Mouse (Mus musculus): ENCODE measurements at regions not wholly inside any gene's neighbourhood (a gene's known extent, or its start where the extent isn't known, plus 50 kb on each side); places are given as distances from the start of the nearest gene placed in this dataset.

GRCm38 (mm10) chr1:184394559-184395194 lies 337.7 kb downstream of the Hlx start:
- Histone ChIP-seq H3K4me1 (ENCODE audit: control insufficient read depth, insufficient read depth, low read length) (no peaks in the 10 kb centered on the region), H3K27ac (ENCODE audit: insufficient read depth, low read depth, low read length) (no peak overlapping the region), H3K4me3 (ENCODE audit: insufficient read depth, low read length) (no peak overlapping the region)
- TF ChIP-seq CTCF (IDR thresholded peaks at IDR 0.05; ENCODE audit: low read depth, low read length): no peak
- no peak for TF ChIP-seq POLR2A (IDR thresholded peaks at IDR 0.05; ENCODE audit: borderline replicate concordance, low read depth, low read length)

- H3K27ac ChIP-seq (ENCODE audit: insufficient read depth, low read depth, low read length): no peak overlapping the region
- no peaks in the 10 kb centered on the region for H3K4me1 ChIP-seq (ENCODE audit: control insufficient read depth, insufficient read depth, low read length)
- TF ChIP-seq POLR2A (IDR thresholded peaks at IDR 0.05; ENCODE audit: borderline replicate concordance, low read depth, low read length) (no peak), CTCF (IDR thresholded peaks at IDR 0.05; ENCODE audit: low read depth, low read length) (no peak)
- no peak overlapping the region for H3K4me3 ChIP-seq (ENCODE audit: insufficient read depth, low read length)
Measured at GRCm38 (mm10) chr1:184384088-184384823, 348.2 kb downstream of the Hlx start.

GRCm38 (mm10) chr1:184378665-184379064 lies 344.6 kb upstream of the 1700056E22Rik start:
- TF ChIP-seq POLR2A (IDR thresholded peaks at IDR 0.05; ENCODE audit: borderline replicate concordance, low read depth, low read length) (no peak), CTCF (IDR thresholded peaks at IDR 0.05; ENCODE audit: low read depth, low read length) (no peak)
- H3K4me3 ChIP-seq (ENCODE audit: insufficient read depth, low read length): no peak overlapping the region
- H3K27ac ChIP-seq (ENCODE audit: insufficient read depth, low read depth, low read length): no peak overlapping the region
- H3K4me1 ChIP-seq (ENCODE audit: control insufficient read depth, insufficient read depth, low read length): no peaks in the 10 kb centered on the region

- H3K4me1 ChIP-seq (ENCODE audit: control insufficient read depth, insufficient read depth, low read length): no peaks in the 10 kb centered on the region
- TF ChIP-seq CTCF (IDR thresholded peaks at IDR 0.05; ENCODE audit: low read depth, low read length) (no peak), POLR2A (IDR thresholded peaks at IDR 0.05; ENCODE audit: borderline replicate concordance, low read depth, low read length) (no peak)
Measured at GRCm38 (mm10) chr1:184365026-184365425, 330.9 kb upstream of the 1700056E22Rik start.

GRCm38 (mm10) chr1:184358226-184358568 lies 324.1 kb upstream of the 1700056E22Rik start:
- Histone ChIP-seq H3K4me1 (ENCODE audit: control insufficient read depth, insufficient read depth, low read length) (peaks cover 31% of the 10 kb centered on the region), H3K4me3 (ENCODE audit: insufficient read depth, low read length) (no peak overlapping the region), H3K27ac (ENCODE audit: insufficient read depth, low read depth, low read length) (no peak overlapping the region)
- no peak for TF ChIP-seq POLR2A (IDR thresholded peaks at IDR 0.05; ENCODE audit: borderline replicate concordance, low read depth, low read length)
- TF ChIP-seq CTCF (IDR thresholded peaks at IDR 0.05; ENCODE audit: low read depth, low read length): no peak

More at GRCm38 (mm10) chr1:184365026-184365425, 330.9 kb upstream of the 1700056E22Rik start:
- no peak overlapping the region for H3K27ac ChIP-seq (ENCODE audit: insufficient read depth, low read depth, low read length)
- H3K4me3 ChIP-seq (ENCODE audit: insufficient read depth, low read length): no peak overlapping the region

- Histone ChIP-seq H3K4me1 (ENCODE audit: control insufficient read depth, insufficient read depth, low read length) (peaks cover 31% of the 10 kb centered on the region), H3K27ac (ENCODE audit: insufficient read depth, low read depth, low read length) (peak overlapping the region; percentile 60), H3K4me3 (ENCODE audit: insufficient read depth, low read length) (no peak overlapping the region)
- TF ChIP-seq POLR2A (IDR thresholded peaks at IDR 0.05; ENCODE audit: borderline replicate concordance, low read depth, low read length): no peak
- TF ChIP-seq CTCF (IDR thresholded peaks at IDR 0.05; ENCODE audit: low read depth, low read length): no peak
Measured at GRCm38 (mm10) chr1:184357474-184358225, 323.5 kb upstream of the 1700056E22Rik start.

GRCm38 (mm10) chr1:184353832-184354449 lies 319.8 kb upstream of the 1700056E22Rik start:
- H3K4me1 ChIP-seq (ENCODE audit: control insufficient read depth, insufficient read depth, low read length): peaks cover 30% of the 10 kb centered on the region
- H3K27ac ChIP-seq (ENCODE audit: insufficient read depth, low read depth, low read length): no peak overlapping the region
- TF ChIP-seq CTCF (IDR thresholded peaks at IDR 0.05; ENCODE audit: low read depth, low read length) (no peak), POLR2A (IDR thresholded peaks at IDR 0.05; ENCODE audit: borderline replicate concordance, low read depth, low read length) (no peak)
- H3K4me3 ChIP-seq (ENCODE audit: insufficient read depth, low read length): no peak overlapping the region

GRCm38 (mm10) chr1:184351760-184352159 lies 317.7 kb upstream of the 1700056E22Rik start:
- H3K4me3 ChIP-seq (ENCODE audit: insufficient read depth, low read length): no peak overlapping the region
- no peak overlapping the region for H3K27ac ChIP-seq (ENCODE audit: insufficient read depth, low read depth, low read length)
- H3K4me1 ChIP-seq (ENCODE audit: control insufficient read depth, insufficient read depth, low read length): peaks cover 14% of the 10 kb centered on the region
- TF ChIP-seq POLR2A (IDR thresholded peaks at IDR 0.05; ENCODE audit: borderline replicate concordance, low read depth, low read length): no peak
- no peak for TF ChIP-seq CTCF (IDR thresholded peaks at IDR 0.05; ENCODE audit: low read depth, low read length)

- no peak overlapping the region for H3K4me3 ChIP-seq (ENCODE audit: insufficient read depth, low read length)
- no peaks in the 10 kb centered on the region for H3K4me1 ChIP-seq (ENCODE audit: control insufficient read depth, insufficient read depth, low read length)
- no peak for TF ChIP-seq POLR2A (IDR thresholded peaks at IDR 0.05; ENCODE audit: borderline replicate concordance, low read depth, low read length)
- TF ChIP-seq CTCF (IDR thresholded peaks at IDR 0.05; ENCODE audit: low read depth, low read length): no peak
- H3K27ac ChIP-seq (ENCODE audit: insufficient read depth, low read depth, low read length): no peak overlapping the region
Measured at GRCm38 (mm10) chr1:184344829-184345228, 310.7 kb upstream of the 1700056E22Rik start.

All from bone marrow macrophage, adult 2 months (primary cell).